Mouse (Mus musculus) embryo, embryonic 11 days (tissue): Measurements from ENCODE around the gene Elmod1.
"Not testable (repeated sequence)": the region's sequence is repeated elsewhere in the genome, so short reads cannot be mapped to it uniquely, and the experiment has no call there.

Experiments
- DNase-seq: peaks from one replicate; pipeline ENCODE4 v3.0.0-alpha.2; 2015

Gene Elmod1

DNA sequence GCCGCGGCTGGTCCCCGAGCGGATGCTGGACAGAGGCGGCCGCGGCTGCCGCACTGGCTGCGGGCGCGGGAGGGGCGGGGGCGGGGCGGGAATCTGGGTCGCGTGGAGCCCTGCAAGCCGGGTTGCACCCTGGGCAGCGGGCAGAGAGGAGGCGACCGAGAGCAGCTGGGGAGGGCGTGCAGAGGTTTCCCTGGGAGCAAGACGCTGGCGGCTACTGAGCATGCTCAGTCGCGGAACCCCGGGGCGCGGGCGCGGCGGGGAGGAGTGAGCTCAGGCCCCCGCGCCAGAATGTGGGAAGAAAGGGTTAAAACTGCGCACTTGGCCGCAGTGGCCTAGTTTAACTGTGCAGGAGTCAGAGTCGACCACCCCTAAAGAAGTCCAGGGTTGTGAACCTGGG, at the start of gene Elmod1:
Gene Elmod1, minus strand, starts transcription at position 180 of the 397 bp plus-strand sequence.
- peak; percentile 74 for DNase-seq

GRCm38 (mm10) chr9:54022795-54023194, 47.7 kb upstream of the Elmod1 start:
- peak; percentile 4 for DNase-seq

DNA sequence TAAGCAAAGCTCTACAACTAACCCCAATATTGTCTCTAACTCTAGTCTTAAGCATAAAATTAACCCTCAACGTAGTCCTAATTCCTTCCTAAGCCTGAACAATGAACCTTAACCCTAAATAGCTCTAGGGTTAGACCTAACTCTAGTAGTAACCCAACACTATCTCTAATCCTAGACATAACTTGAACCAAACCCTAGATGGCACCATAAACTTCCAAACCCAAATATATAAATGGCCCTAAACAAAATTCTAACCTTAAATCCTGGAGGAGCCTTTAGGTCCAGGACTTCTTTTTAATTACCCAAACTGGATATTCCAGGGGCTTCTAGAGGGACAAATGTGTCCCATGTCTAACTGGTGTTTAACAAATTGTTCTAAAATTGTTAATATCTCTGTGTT, 19.4 kb upstream of the Elmod1 start:
- DNase-seq = no peak

DNA sequence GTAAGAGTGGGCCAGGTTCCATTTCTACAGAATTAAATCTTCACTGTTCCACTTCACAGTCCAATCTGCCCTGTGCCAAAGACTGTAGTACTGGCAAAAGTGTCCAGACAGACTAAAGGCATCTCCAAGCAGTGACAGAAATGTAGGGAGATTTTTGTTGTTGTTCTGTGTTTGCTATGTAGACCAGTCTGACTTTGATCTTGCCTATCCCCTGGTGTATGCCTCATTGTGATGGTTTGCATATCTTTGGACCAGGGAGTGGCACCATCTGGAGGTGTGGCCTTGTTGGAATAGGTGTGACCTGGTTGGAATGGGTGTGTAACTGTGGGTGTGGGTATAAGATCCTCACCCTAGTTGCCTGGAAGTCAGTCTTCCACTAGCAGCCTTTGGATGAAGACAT, 17.5 kb upstream of the Elmod1 start:
- DNase-seq = not testable (repeated sequence)

GRCm38 (mm10) chr9:53990921-53991320, 15.8 kb upstream of the Elmod1 start:
- peak; percentile 81 for DNase-seq

DNA sequence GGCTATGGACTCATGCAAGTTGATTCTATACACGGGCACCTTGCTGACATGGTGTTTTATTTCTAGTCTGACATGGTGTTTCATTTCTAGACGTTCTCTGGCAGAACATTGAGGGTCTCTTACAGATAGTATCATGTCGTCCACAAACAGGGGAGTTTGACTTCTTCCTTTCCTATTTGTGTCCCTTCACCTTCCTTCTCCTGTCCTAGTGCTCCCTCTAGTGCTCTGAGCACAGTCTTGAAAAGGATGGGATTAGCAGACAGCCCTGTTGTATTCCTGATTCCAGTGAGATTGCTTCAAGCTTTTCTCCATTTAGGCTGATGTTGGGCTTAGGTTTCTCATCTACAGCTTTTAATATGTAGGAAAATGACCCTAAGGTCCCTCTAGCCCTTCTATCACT, 11.9 kb upstream of the Elmod1 start:
- peak; percentile 61 for DNase-seq

DNA sequence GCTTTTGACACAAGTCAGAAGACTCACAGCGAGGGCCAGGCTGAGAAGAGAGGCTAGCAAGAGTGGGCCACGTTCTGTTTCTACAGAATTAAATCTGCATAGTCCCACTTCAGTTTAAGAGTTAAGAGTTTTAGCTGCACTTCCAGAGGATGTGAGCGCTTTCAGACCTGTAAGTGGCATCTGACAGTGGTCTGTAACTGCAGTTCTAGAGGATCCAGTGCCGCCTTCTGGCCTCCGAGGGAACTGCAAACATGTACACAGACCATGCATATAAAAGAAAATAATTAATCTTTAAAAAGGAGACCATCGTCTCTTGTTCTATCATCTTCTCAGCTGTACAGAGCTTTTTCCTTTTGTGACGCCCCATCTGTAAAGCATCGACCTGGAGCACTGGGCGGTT, 9.8 kb upstream of the Elmod1 start:
- peak; percentile 65 for DNase-seq

DNA sequence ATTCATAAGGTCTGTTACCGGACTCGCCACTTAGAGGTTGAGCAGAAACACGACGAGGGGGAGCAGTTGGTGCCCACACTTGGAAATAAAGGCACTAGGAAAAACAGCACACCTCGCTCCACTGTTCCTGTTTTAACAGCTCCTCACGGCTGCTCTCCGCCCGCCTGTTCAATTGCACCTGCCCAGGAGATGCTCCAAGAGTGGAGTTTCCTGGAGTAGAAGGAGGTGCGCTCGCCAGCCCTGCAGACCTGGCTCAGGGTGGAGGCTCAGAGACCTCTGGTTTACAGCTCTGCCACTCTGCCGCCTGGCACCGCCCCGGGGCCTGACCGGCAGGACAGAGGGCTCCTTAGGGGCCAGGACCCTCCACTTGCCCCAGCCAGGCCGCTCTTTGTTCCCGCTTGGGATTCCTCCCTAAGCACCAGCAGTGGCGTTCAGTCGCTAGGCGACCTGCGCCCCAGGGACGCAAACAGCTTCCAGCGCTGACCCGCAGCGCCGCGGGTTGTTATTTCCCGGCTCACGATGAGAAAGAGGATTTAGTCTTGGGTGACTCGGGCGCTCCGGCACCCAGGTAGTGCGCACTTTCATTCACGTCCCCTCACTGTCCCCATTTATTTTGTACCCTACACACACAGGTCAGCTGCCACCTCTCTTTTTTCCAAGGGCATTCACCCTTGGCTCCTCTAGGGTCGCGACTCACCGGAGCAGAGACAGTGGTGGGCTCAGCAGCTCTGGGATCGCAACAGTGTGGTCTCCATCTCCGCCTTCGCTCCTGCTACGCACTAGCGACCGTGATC, 576 bp downstream of the Elmod1 start:
- peak; percentile 69 for DNase-seq

DNA sequence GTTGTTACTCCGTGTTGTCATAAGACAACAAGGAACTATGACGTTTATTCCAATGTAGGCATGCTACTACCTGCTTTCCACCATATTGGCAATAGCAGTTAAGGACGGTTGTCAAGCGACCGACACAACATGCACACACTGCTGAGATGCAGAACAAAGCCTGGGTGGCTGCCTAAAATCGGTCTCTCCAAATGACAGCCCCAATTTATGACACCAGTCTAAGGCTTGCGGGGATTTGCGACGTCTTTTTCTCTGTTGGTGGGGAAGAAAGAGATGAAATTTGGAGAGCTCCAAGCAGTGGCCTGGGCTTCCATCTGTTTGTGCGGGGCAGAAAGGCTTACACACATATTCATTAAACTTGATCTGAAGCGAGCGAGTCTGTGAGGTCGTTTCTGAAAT, 1.2 kb downstream of the Elmod1 start:
- no peak for DNase-seq

DNA sequence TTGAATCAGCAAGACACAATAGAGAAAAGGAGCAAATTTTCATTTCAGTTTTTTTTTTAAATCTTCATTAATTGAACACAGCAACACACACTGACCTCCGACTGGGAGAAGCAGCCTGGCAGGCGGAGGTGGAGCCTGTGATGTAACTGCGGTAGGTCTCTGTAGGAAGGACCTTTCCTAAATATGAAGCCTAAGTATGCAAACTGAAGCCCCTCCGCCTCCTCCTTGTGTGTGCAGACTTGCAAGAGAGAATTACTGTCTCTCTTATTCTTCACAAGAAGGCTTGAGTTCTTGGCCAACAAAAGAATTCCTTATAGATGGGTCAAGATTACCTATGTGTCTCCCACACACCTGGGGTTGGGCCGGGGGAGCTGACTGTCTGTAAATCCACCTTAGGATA, 1.9 kb downstream of the Elmod1 start:
- no peak for DNase-seq

- no peak for DNase-seq
Observed at GRCm38 (mm10) chr9:53972358-53972757, 2.7 kb downstream of the Elmod1 start.

- no peak for DNase-seq
Observed at GRCm38 (mm10) chr9:53967610-53968368, 7.3 kb downstream of the Elmod1 start.

- no peak for DNase-seq
Observed at GRCm38 (mm10) chr9:53957021-53957420, 18.1 kb downstream of the Elmod1 start.

GRCm38 (mm10) chr9:53954853-53955252, 20.2 kb downstream of the Elmod1 start:
- DNase-seq = no peak

DNA sequence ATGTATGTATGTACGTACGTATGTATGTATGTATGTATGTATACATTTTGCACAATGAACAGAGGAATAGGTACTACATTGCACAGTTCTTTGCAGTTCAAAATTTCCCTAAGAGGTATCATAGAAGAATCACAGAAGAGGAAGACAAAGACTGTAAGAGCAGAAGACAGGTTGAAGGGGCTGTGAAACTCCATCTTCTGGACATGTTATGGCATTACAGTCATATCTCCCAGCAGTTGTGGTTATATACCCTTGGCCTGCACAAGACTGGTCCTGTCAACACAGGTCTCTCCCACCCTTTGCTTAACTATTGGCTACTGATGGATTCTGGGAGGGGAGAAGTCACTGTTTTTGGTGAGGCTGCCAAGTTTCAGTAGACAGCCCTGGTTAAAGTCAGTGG, 27.6 kb downstream of the Elmod1 start:
- DNase-seq = no peak

DNA sequence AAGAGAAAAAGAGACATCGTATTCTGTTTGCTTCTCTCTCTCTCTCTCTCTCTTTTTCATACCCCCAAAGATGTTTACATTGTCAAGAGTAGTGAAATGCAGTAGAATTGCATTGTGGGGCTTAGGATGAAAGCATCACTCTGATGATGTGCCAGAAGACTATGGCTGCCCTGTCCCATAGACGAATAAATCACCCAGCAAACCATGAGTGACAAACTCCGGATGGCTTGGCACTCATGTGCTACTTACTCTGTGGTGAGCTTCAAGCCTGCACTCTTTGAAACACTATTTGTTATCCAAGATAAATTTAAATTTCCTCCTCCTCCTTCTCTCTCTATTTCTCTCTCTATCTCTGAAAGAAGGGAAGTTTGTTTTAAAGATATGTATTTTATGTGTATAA, 36.5 kb downstream of the Elmod1 start:
- DNase-seq = no peak

DNA sequence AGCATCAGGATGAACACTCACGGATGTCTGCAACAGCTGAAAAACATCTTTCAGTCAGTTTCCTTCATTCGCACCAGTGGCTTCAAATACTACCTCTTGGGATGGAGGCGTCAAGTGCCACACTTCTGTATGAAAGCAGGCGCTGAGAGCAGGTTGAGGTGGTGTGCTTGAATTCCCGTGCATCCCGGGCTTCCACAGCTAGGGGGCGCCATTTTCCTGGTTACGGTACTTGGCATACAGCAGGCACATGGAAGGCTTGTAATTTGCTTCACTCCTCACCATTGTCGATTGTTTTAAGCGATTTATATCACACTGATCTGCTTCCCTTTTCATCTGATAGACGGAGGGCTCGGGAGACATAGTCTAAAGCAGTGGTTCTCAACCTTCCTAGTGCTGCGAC, 40.9 kb downstream of the Elmod1 start:
- DNase-seq = peak; percentile 60

GRCm38 (mm10) chr9:53933375-53933774, 41.7 kb downstream of the Elmod1 start:
- DNase-seq = no peak

GRCm38 (mm10) chr9:53930906-53931305, 44.2 kb downstream of the Elmod1 start:
- DNase-seq = peak; percentile 17

DNA sequence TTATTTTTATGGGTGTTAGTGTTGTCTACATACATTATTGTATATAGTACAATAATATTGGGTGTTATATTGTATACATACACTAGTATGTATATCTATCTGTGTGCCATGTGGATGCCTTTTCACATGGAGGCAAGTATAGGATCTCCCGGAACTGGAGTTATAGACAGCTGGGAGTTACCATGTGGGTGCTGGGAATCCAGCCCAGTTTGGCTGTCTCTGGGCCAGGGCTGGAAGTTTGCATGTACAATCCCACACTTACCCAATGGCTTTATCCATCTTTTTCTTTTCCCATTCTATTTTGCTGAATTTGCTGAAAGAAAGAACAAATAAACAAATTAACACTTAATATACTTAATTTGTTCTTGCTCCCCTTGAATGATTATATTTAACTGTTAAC, 54.0 kb downstream of the Elmod1 start:
- DNase-seq = no peak

DNA sequence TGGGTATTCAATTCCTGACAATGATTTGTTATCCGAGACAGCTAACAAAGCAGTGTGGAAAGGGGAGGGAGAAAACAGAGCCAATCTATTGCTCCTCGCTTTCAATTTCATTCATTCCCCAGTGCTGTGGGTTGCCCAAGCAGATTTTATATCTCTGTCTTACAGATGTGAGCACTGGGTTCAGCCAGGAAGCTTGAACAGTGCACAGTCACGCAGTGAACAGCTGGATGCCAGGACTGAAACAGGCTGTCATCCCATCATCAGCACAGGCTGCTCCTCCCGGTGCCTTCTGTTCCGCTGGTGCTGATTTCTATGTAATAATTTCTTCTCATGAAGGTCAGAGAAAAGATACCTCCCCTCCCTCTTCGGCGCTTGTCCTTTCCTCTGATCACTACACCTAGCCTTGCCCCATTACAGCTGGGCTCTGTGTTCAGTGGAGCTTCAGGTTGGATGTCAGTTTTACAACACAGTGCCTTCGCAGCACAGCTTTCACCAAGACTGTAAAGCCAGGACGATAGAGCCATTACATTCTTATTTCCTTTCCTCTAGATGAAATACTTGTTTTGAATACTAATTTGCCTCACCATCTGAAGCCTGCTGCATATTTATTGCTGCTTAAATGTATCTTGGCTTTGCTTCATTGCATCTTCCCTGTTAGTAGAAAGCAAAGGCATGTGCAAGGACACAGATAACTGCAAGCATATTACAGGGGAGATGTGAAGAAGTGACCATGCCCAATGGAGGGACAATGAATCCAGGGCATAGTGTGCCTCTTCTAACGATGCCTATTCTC, 59.0 kb downstream of the Elmod1 start:
- DNase-seq = no peak

- DNase-seq = no peak
Observed at GRCm38 (mm10) chr9:53910823-53911222, 64.3 kb downstream of the Elmod1 start.

GRCm38 (mm10) chr9:53910331-53910730, 64.8 kb downstream of the Elmod1 start:
- no peak for DNase-seq

GRCm38 (mm10) chr9:53906798-53907197, 68.3 kb downstream of the Elmod1 start:
- no peak for DNase-seq
